15 mouse cellular contexts compared by ENCODE assay signal in the genomic region with DNA sequence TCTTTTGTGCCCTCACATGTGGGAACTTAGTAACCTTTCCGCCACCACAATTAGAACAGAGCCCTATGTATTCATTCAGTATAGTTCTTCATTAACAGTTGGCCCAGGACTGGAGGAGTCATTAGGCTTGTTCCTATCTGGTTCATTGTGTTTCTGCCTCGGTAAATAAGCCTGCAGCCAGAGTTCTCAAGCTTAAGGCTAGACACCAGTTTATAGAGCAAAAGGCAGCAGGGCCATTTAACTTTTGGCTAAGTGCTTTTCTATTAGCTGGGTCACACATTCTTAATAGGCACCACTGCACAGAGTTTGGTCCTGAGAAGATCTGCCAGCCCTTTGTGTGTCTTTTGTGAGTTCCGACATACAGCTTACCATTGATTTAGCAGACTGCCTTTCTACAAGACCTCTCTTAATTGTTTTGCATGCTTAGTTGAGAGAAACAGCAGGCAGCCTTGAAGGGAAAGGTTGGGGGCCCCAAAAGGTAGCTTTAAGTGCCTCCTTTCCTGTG. TPM values are rescaled to one million over a fixed set of nuclear protein-coding genes. Genes with fewer than 3 reads are reported as not detected.
A peak's percentile ranks its signal among the peaks of the same experiment; 100 is the strongest.
DNase-seq lines count a peak whose midpoint lies in the region; ATAC-seq lines count a peak whose summit lies in the region.
"Had no signal": no experiment of that assay in that cellular context is flagged by ENCODE, and none has a peak within 500 bp of the region (broad histone marks: within the 10 kb centered on the region; RNA-seq: fewer than 3 reads in every experiment).

No protein-coding gene starts in this region.

- no peak overlapping the region for H3K4me3 ChIP-seq in kidney, embryonic 15.5 days (replicated peaks)
- H3K4me3 ChIP-seq in embryonic facial prominence, embryonic 11.5 days (ENCODE audit: low read depth, low read length), result no peak overlapping the region
- H3K4me3 ChIP-seq in hindbrain, embryonic 16.5 days (ENCODE audit: low read length), result no peak overlapping the region
- H3K4me3 ChIP-seq: limb, embryonic 12.5 days had no signal

- peaks cover 12% of the 10 kb centered on the region for H3K4me1 ChIP-seq in kidney, embryonic 15.5 days
- H3K4me1 ChIP-seq in embryonic facial prominence, embryonic 11.5 days (ENCODE audit: control insufficient read depth, insufficient read depth, low read length), result no peaks in the 10 kb centered on the region
- no peaks in the 10 kb centered on the region for H3K4me1 ChIP-seq in hindbrain, embryonic 16.5 days (ENCODE audit: control insufficient read depth, insufficient read depth, low read depth, low read length)

- no peaks in the 10 kb centered on the region for H3K36me3 ChIP-seq in kidney, embryonic 15.5 days
- H3K36me3 ChIP-seq in embryonic facial prominence, embryonic 11.5 days (replicated peaks; ENCODE audit: control insufficient read depth, insufficient read depth, low read depth, low read length), result no peaks in the 10 kb centered on the region
- H3K36me3 ChIP-seq in hindbrain, embryonic 16.5 days (ENCODE audit: control insufficient read depth, insufficient read depth, low read length), result no peaks in the 10 kb centered on the region
- H3K36me3 ChIP-seq: limb, embryonic 12.5 days had no signal

- no peaks in the 10 kb centered on the region for H3K9me3 ChIP-seq in kidney, embryonic 15.5 days (replicated peaks)
- no peaks in the 10 kb centered on the region for H3K9me3 ChIP-seq in embryonic facial prominence, embryonic 11.5 days (replicated peaks; ENCODE audit: control insufficient read depth, low read length)
- no peaks in the 10 kb centered on the region for H3K9me3 ChIP-seq in hindbrain, embryonic 16.5 days (ENCODE audit: control insufficient read depth, low read length)
- H3K9me3 ChIP-seq: limb, embryonic 12.5 days had no signal

- H3K27me3 ChIP-seq in kidney, embryonic 15.5 days, result no peaks in the 10 kb centered on the region; the same call in 1 of the 2 replicates
- H3K27me3 ChIP-seq in embryonic facial prominence, embryonic 11.5 days (ENCODE audit: control insufficient read depth, insufficient read depth, low read length), result no peaks in the 10 kb centered on the region
- no peaks in the 10 kb centered on the region for H3K27me3 ChIP-seq in hindbrain, embryonic 16.5 days (replicated peaks; ENCODE audit: control insufficient read depth, insufficient read depth, low read length)

- no peak for DNase-seq in kidney, postnatal 14 days
- peak; percentile 30 for DNase-seq in embryonic facial prominence, embryonic 11.5 days (ENCODE audit: low spot score)
- DNase-seq in retina, embryonic 14.5 days (ENCODE audit: low spot score), result peak; percentile 25
- no peak for DNase-seq in gastrocnemius, postnatal 10 days
- no peak for DNase-seq in spleen, postnatal 4 days (ENCODE audit: low spot score in 2 of 2)
- DNase-seq in right cerebral cortex, postnatal 10 days (ENCODE audit: low spot score in 2 of 2), result no peak
- DNase-seq: cerebellum, postnatal 36 days; gastrocnemius, postnatal 36 days; kidney, adult 11 months; lung, adult 18-20 months had no signal

- WGBS in kidney, embryonic 15.5 days, result 29% methylated on average over 3 of the region's 3 CpGs
- WGBS in embryonic facial prominence, embryonic 11.5 days, result 12% methylated on average over 3 of the region's 3 CpGs
- WGBS in hindbrain, embryonic 16.5 days, result 8% methylated on average over 3 of the region's 3 CpGs

- peak; percentile 84 for ATAC-seq in kidney, embryonic 15.5 days (replicated peaks; ENCODE audit: low FRiP score)
- peak; percentile 72 for ATAC-seq in embryonic facial prominence, embryonic 11.5 days (replicated peaks; ENCODE audit: insufficient number of reproducible peaks, low FRiP score, low TSS enrichment, low read depth)
- peak; percentile 52; the same call in 1 of the 2 replicates for ATAC-seq in hindbrain, embryonic 16.5 days

- H3K4me2 ChIP-seq in kidney, embryonic 15.5 days, result no peak overlapping the region
- H3K4me2 ChIP-seq in embryonic facial prominence, embryonic 11.5 days (ENCODE audit: low read depth, low read length), result no peak overlapping the region
- H3K4me2 ChIP-seq in hindbrain, embryonic 16.5 days (ENCODE audit: low read length), result no peak overlapping the region
- H3K4me2 ChIP-seq: limb, embryonic 12.5 days had no signal

- H3K9ac ChIP-seq in kidney, embryonic 15.5 days, result no peak overlapping the region
- no peak overlapping the region for H3K9ac ChIP-seq in embryonic facial prominence, embryonic 11.5 days (replicated peaks; ENCODE audit: low read length)
- no peak overlapping the region for H3K9ac ChIP-seq in hindbrain, embryonic 16.5 days (ENCODE audit: low read depth, low read length)
- H3K9ac ChIP-seq: limb, embryonic 12.5 days had no signal

- H3K27ac ChIP-seq in kidney, embryonic 15.5 days, result peak overlapping the region; percentile 69
- H3K27ac ChIP-seq in embryonic facial prominence, embryonic 11.5 days (replicated peaks; ENCODE audit: low read depth, low read length), result peak overlapping the region; percentile 35; the same call in 1 of the 2 replicates
- H3K27ac ChIP-seq in hindbrain, embryonic 16.5 days (ENCODE audit: low read depth, low read length), result no peak overlapping the region
- H3K27ac ChIP-seq: limb, embryonic 12.5 days had no signal

RNA-seq across cellular contexts. Expression of a gene that starts 48.8 kb away (rescaled TPM):
- polyA plus RNA-seq in kidney, embryonic 15.5 days (2015; fragmentation: Nextera tagmentation; extraction: Ambion mirVana), result 24.6 and 26.1 TPM in 2 replicates
- polyA plus RNA-seq in embryonic facial prominence, embryonic 11.5 days (2014; fragmentation: Nextera tagmentation; extraction: Ambion mirVana), result 73.6 and 78.6 TPM in 2 replicates
- polyA plus RNA-seq in hindbrain, embryonic 16.5 days (2015; fragmentation: Nextera tagmentation; extraction: Ambion mirVana), result 15.2 and 20.0 TPM in 2 replicates
- total RNA-seq in gastrocnemius, postnatal 10 days (2021), result 10 to 100 TPM; 51.6 to 55.5 TPM
- total RNA-seq: megakaryocyte progenitor cell, adult 5-6 weeks; MEL had no signal

Comparison
In these comparisons a context has a peak if more than half of its experiments do, and no peak if none do; other contexts are left out.
1. DNase-seq: peak in embryonic facial prominence, embryonic 11.5 days (single experiment) and retina, embryonic 14.5 days (single experiment); none in kidney, postnatal 14 days (single experiment), gastrocnemius, postnatal 10 days (single experiment), spleen, postnatal 4 days (0 of 2) and right cerebral cortex, postnatal 10 days (0 of 2).
2. Peak in every context shown above with its lines, with median percentiles within 50 percentile points of each other: ATAC-seq.